Mouse (Mus musculus) gastrocnemius, adult 8-10 months (tissue): ENCODE data around the gene Glis1. TPM values are rescaled to one million over a fixed set of nuclear protein-coding genes. Genes with fewer than 3 reads are reported as not detected.

Experiments used
- DNase-seq, 2 experiments: peaks; one replicate each; pipeline ENCODE4 v3.0.0; 2022; ENCODE audit warnings: low spot score in 2 of 2
- total RNA-seq, 4 experiments: library from RNA; stranded (reverse); gene quantifications; 2 replicates each; pipeline ENCODE4 v1.2.4; 2022

Glis1 gene
- total RNA-seq: under 1 TPM in 3 of 4 experiments, not detected in 1; 0.12 to 0.58 (median 0.31) TPM

GRCm38 (mm10) chr4:107434356-107435237 lies at the start of gene Glis1:
Glis1 (plus strand) TSS chr4:107434591.
- peak; percentile 50 to 65 for DNase-seq

- no peak for DNase-seq
These were observed 47.4 kb upstream of the Glis1 start for GRCm38 (mm10) chr4:107387038-107387437.

DNA sequence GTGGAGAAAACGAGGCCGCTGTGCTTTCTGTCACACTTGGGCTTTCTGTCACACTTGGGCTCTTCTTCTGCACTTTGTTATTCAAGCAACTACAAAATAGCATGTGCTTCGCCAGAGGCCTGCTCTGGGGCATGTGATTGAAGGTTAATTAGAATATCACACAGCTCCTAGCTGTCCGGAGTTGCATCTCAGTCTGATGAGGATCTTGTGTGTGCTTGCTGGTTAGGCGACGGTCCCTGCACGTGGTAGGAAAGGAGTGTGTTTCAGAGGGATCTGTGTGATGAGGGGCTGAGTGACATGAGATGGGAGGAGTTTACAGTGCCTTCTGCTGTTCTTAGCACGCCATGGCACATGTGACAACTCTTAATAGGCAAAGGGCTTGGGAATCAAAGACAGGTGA lies 46.9 kb upstream of the Glis1 start:
- no peak for DNase-seq

GRCm38 (mm10) chr4:107388291-107388690 lies 46.1 kb upstream of the Glis1 start:
- DNase-seq: no peak

- no peak for DNase-seq
These were observed 45.0 kb upstream of the Glis1 start for GRCm38 (mm10) chr4:107389345-107389744.

DNA sequence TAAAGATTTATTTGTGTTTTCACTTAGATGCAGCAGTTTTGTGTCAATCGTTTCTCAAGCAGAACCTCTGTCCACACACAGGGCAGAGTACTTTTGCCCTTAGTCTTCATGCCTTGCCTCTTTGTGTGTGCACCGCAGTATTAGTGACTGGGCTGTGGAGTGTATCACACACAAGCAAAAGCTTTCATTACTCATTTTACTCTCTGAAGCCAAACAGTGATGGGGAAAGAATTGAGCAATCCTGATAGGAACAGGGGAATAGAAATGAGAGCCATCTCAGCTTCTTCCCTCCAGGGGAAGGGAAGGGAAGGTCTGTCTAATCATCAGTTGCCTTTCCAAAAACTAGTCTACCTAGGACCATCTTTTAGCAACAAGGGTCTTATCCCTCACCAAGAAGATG lies 40.6 kb upstream of the Glis1 start:
- DNase-seq: no peak

DNA sequence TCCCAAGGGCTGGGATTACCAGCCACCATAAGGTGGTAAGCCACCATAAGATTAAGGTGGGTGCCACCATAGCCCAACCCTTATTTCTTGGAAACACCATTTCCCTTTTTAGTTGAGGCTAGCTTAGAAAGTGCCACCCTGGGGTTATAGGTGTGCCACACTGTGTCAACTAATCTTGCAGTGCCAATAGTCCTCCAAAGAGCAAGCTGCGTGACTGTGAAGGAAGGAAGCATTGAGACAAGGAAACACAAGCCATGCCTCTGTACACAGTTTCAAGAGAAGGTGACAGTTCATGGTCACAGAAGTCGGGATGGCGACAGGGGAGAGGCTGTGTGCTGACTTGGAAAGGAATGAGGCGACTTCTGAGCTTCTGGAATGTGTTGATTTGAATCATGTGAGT lies 14.2 kb upstream of the Glis1 start:
- no peak for DNase-seq

DNA sequence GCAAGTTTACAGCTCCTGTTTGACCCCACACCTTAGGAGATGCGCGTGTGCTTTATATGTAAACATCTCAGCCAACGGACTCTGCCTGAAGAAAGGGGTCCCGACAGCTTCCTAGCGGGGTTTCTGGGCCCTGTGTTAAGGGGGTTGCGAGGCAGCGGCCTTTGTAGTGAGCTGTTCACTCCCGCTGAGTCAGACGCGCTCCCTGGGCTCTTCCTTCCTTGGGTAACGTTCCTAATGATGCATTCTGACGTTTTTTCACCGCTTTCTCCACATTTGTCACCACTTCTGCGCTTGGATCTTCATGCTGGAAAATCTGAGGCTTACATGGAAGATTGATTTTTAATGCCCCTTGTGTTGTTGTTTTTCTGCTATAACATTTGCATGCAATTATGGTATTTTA lies 12.7 kb upstream of the Glis1 start:
- DNase-seq: no peak

DNA sequence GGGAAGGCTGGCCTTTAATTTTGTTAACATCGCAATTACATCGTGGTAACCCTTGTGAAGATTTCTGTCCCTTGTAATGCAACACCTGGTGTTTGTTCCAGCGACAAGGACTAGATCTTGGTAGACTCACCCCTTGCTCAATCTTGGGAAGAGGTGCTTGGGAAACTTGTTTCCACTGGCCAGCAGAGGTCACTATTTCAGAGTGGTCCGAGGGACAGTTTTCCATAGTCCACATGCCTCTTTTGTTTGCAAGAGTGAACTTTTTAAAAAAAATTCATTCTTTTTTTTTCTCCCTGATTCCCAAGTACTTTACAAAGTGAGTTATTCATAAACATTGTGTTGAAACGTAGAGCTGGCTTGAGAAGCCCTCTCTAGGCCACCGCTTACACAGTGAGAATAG lies 12.2 kb upstream of the Glis1 start:
- DNase-seq: no peak

- peak in 1 of 2 experiments; percentile 15 for DNase-seq
These were observed 8.8 kb upstream of the Glis1 start for GRCm38 (mm10) chr4:107425616-107426015.

GRCm38 (mm10) chr4:107426631-107427030 lies 7.8 kb upstream of the Glis1 start:
- no peak for DNase-seq

DNA sequence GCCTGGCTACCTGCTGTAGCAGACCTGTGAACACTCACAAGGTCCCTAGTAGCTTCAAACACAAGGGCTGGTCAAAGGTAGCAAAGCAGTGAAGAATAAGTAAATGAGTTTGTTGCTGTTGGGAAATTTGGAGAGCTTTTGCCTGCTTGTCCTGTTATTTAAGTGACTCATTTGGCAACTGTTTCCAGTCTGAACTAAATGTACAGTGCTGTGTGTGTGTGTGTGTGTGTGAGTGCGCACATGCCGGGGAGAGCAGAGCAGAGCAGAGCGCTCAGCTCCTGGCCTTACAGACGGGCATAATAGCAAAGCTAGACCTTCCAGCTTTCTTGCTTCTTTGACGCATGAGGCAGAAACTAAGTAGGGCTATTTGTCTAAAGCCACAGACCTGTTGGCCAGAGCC lies 1.7 kb upstream of the Glis1 start:
- DNase-seq: no peak

- no peak for DNase-seq
These were observed 414 bp upstream of the Glis1 start for GRCm38 (mm10) chr4:107433998-107434355.

GRCm38 (mm10) chr4:107435238-107435946 lies 1.0 kb downstream of the Glis1 start:
- DNase-seq: no peak

GRCm38 (mm10) chr4:107436476-107436875 lies 2.1 kb downstream of the Glis1 start:
- DNase-seq: no peak

DNA sequence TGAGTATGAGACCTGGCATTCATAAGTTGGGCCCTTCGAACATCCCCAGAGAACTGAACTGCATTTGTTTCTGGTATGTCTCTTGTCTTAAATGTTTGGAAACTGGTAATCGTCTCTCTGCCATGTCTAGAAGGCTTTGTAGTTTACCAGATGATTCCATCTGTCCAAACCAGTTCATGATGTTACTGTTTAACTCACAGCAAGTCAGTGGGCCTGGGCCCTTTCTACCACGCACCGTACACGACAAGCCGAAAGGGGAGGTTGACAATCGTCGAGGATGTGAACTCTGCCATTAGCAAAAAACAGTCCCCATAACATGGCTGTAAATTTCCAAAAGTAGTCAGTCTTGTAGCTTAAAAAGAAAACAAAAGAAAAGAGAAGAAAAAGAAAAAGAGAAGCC lies 4.3 kb downstream of the Glis1 start:
- DNase-seq: no peak

DNA sequence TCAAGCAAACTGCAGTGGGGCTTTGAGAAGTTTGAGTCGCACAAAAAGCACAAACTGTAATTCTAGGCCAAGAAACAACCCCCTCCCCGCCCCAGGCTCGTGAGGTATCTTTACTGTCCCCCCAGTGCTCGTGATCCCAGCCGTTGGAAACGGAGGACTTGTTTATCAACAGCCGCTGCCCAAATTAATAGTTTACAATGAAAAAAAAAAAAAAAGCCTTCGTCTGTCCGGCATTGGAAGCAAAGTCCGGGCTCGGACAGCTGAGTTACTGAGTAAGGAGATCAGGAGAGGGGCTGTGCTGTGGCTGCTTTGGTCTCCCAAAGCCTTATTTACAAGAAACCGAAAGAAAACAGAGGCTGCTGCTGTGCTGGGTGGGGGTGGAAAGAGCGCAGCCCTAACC lies 5.9 kb downstream of the Glis1 start:
- no peak for DNase-seq

DNA sequence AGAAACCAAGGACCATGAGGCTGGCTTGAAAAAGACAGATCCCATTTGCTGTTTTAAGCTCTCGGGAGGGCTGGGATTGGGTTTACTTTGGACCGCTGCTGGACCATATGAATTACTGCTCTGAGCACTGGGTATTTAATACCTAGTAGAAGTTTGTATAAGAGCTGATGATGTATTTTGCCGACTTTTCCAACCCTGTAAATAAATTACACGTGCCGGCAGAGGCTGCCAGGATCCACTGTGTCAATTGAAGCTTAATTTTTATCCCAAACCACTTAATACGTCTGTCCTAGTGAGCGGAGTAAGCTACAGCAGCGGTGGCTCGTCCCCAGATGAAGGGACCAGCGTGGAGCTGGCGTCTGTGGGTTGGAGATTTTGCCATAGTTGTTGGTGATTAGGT lies 7.9 kb downstream of the Glis1 start:
- no peak for DNase-seq

- no peak for DNase-seq
These were observed 8.6 kb downstream of the Glis1 start for GRCm38 (mm10) chr4:107442891-107443483.

DNA sequence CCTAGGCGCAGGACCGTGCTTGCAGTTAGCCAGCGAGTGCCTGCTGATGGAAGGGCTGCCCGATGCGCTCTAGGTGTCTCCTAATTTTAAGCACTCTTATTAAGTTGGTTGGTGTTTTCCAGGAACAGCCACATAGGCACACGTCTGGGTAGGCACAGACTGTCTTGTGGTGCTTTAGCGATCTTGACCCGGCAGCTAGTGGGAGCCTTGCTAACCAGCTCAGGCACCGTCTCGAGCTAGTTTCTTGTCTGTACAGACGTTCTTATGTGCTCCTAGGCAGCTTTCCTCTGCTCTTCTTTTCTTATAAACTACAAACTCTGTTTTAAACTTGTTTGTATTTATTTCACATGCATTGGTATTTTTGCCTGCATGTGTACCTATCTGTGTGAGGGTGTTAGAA lies 9.2 kb downstream of the Glis1 start:
- DNase-seq: no peak

DNA sequence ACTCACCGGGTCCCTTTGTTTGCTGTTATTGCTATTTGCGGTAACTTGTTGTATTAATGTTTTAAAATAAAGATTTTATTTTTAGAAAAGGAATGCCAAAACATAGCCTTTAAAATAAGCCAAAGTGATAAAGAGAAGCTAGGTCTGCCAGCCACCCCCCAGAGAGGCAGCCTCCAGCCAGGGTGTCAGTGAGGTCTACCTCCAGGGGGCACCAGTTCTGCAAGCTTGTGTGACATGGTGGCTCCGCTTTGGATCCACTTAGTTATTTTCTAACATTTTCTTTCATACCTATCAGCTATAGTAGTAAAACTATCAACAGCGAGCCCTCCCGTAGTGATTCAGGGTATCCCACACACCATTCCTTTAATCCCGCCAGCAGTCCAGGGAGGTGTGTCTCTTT lies 14.1 kb downstream of the Glis1 start:
- DNase-seq: no peak

DNA sequence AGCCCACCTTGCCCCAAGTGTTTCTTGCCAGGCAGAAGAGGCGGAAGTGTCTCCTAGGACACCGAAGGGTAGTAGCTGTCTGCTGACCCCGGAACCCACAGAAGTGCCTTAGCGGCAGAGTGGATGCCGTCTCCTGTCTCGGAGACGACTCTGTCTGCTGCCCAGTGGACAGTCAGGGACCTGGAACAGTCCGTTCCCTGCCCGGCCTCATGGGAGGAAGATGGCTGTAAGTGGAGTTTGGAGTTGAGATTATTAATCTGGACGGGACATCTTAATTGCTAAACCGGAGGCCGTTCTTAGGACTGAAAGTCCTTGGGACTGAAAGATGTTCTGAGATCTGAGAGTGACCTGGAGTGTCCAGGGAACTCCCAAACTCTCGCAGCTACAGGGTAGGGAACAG lies 15.1 kb downstream of the Glis1 start:
- no peak for DNase-seq
